Mouse (Mus musculus) ovary, adult 2 months (tissue): ENCODE results near the gene Dnaaf3. TPM values are rescaled to one million over a fixed set of nuclear protein-coding genes. Genes with fewer than 3 reads are reported as not detected.

Experiments
- polyA plus RNA-seq: library from polyadenylated mRNA; depleted of rRNA; stranded (reverse); fragments of >200 nt; gene quantifications from 2 replicates; pipeline ENCODE4 v1.2.3, GENCODE M21; 2012; rRNA removed

The Dnaaf3 gene
- polyA plus RNA-seq, result 13.4 and 14.9 TPM in 2 replicates

DNA sequence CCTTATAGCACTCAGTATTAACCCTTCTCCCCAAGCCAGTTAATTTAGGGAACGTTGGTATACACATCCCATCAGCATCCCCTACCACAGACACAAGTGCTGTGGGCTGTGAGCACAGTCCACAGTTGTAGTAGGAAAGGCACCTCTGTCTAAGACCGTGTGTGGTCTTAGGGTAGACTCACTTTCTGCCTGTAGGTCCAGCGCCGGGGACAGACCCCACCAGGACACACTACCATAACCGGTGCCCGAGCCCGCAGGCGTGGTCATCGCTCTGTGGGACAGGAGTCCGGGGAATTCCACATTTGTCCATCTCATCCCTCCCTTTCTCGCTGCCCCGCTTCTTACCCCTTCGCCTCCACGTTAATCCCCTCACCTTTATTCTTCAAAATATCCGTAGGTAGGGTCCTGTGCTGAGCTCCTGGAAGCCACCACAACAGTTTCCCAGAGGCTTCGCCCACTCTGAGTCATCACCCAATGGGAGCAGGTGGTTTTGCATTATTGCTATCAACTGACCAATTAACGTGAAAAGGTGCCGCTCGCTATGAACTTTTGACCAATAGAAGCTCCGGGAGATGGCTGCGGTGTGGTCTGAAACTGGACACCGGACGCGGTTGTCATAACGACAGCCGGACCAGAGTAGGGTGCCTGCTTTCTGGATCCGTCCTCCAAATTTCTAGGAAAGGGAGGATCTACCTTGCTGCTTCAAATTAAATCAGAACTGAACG is at the start of gene Dnaaf3:
Gene Dnaaf3 (minus strand): TSS at position 449 of the 725 bp plus-strand sequence.

DNA sequence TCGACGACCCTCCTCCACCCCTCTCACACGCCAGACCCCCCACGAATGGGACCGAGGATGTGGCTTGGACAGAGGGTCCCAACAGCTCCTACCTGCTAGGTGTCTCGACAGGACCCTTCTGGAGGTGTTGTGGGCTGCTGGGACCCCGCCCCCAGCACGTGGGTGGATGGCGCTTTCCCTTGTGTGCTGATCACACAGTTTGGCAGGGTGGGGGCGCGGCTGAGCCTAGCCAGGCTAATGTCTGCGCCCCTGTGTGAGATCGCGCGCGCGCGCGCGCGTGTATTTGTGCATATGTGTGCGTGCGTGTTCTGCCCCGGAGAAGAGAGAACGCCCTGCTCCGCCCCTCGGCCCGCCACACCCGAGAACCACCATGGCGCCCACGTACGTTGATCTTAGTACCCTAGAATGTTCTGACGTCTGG is 15.0 kb upstream of the Dnaaf3 start, which contains the start of gene Syt5:
Gene Syt5 (minus strand): TSS at position 321 of the 421 bp plus-strand sequence.

GRCm38 (mm10) chr7:4524212-4524922 is 7.9 kb downstream of the Dnaaf3 start, which contains the start of gene Tnni3:
Gene Tnni3, minus strand, starts transcription at chr7:4524229.

GRCm38 (mm10) chr7:4516332-4517050 is 15.8 kb downstream of the Dnaaf3 start, which contains the start of gene Tnnt1:
Gene Tnnt1, minus strand, starts transcription at chr7:4516382.

DNA sequence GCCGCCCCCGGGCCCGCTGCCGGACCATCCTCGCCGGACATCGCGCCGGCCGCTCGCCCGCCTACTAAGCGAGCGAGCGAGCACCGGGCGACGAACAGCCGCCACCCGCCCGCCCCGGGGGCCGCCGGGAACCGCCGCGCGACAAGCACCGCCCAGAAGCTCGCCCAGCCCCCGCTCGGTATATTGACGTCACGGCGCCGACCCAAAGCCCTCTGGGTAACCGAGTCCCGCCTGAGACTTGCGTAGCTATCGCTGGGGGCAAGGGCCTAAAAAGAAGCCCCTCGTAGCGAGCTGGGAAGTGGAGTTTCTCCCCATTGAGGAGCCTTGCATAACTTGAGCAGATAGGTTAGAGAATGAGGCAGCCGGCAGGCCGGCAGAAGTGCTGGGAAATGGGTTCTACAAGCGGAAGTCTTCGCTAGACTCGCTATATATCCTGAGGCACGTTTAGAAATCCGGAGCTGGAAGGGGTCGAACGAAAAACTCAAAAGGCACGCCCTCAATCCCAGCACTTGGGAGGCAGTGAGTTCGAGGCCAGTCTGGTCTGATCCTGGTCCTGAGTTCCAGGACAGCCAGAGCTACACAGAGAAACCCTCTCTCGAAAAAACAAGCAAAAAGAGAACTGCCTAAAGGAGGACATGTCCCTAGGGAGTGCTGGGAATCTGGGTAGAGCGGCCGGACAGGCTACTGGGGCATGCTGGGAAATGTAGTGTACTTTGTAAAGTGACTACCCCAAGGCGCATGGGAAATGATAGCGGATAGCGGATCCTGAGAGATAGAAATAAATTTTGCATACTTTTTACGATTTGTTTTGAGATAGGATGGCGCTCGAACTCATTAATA is 30.5 kb downstream of the Dnaaf3 start, which contains the start of gene Ppp1r12c:
Gene Ppp1r12c (minus strand): TSS at position 123 of the 840 bp plus-strand sequence.

Other genes starting within 250 kb of the Dnaaf3 start
- 0.20 and 0.32 TPM in 2 replicates for gene Ncr1, start 194.7 kb downstream of the Dnaaf3 start, polyA plus RNA-seq
- gene Gp6, start 134.7 kb downstream of the Dnaaf3 start, polyA plus RNA-seq, result not detected in 2 replicates
- 18.7 and 19.6 TPM in 2 replicates for gene Rdh13, start 86.8 kb downstream of the Dnaaf3 start, polyA plus RNA-seq
- gene Eps8l1, start 71.8 kb downstream of the Dnaaf3 start, polyA plus RNA-seq, result 8.2 and 11.3 TPM in 2 replicates
- gene Ppp1r12c, start 30.8 kb downstream of the Dnaaf3 start, polyA plus RNA-seq, result 96.9 and 134 TPM in 2 replicates
- 1.5 and 2.1 TPM in 2 replicates for gene Tnnt1, start 16.1 kb downstream of the Dnaaf3 start, polyA plus RNA-seq
- gene Tnni3, start 8.2 kb downstream of the Dnaaf3 start, polyA plus RNA-seq, result 215 and 244 TPM in 2 replicates
- 6.4 and 7.0 TPM in 2 replicates for gene Syt5, start 15.1 kb upstream of the Dnaaf3 start, polyA plus RNA-seq
- gene Ptprh, start 71.6 kb upstream of the Dnaaf3 start, polyA plus RNA-seq, result 0.18 and 0.23 TPM in 2 replicates
- 14.0 and 15.4 TPM in 2 replicates for gene Tmem86b, start 99.0 kb upstream of the Dnaaf3 start, polyA plus RNA-seq
- gene Ppp6r1, start 126.6 kb upstream of the Dnaaf3 start, polyA plus RNA-seq, result 124 and 125 TPM in 2 replicates
- gene Hspbp1, start 152.6 kb upstream of the Dnaaf3 start, polyA plus RNA-seq, result 85.5 and 91.1 TPM in 2 replicates
- 12.9 and 13.8 TPM in 2 replicates for gene Brsk1, start 158.2 kb upstream of the Dnaaf3 start, polyA plus RNA-seq
- 0.82 and 0.95 TPM in 2 replicates for gene Tmem150b, start 192.8 kb upstream of the Dnaaf3 start, polyA plus RNA-seq
- gene Kmt5c, start 207.7 kb upstream of the Dnaaf3 start, polyA plus RNA-seq, result 189 and 218 TPM in 2 replicates
- gene Cox6b2, start 220.6 kb upstream of the Dnaaf3 start, polyA plus RNA-seq, result 26.8 and 59.2 TPM in 2 replicates
- 0.05 and 0.06 TPM in 2 replicates for gene Fam71e2, start 238.8 kb upstream of the Dnaaf3 start, polyA plus RNA-seq